Mouse (Mus musculus) adrenal gland, adult 8-10 months (tissue): ENCODE results near the gene Kif17. TPM values are rescaled to one million over a fixed set of nuclear protein-coding genes. Genes with fewer than 3 reads are reported as not detected.
A peak's percentile ranks its signal among the peaks of the same experiment; 100 is the strongest.

Source experiments
- DNase-seq: peaks from one replicate; pipeline ENCODE4 v3.0.0; 2022
- microRNA-seq, 2 experiments: library from miRNA; unstranded; fragments of <30 nt; microRNA quantifications; one replicate each; pipeline ENCODE4 v1.2.0; 2022
- total RNA-seq, 4 experiments: library from RNA; stranded (reverse); gene quantifications; 2 replicates each; pipeline ENCODE4 v1.2.4; 2022

The Kif17 gene
- total RNA-seq, 4 experiments from 2014 or later: 3.1 to 6.3 (median 4.0) TPM

DNA sequence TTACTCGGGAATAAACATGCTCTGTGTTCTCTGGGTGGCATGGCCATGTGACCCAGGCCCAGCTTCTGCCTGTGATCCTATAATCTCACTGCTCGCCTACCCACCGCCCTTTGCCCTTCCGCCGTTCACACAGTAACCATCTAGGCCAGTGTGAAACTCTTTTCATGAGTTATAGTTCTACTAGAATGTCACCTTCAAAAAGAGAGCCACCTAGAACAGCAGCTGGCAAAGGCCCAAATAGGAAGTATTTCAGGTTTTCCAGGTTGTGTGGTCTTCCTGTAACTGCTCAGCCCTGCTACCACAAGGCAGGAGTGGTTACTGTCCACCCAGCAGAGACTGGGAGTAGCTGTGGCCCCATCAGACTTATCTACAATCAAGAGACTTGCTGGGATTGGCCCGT, 92.5 kb downstream of the Kif17 start:
- no peak for DNase-seq

DNA sequence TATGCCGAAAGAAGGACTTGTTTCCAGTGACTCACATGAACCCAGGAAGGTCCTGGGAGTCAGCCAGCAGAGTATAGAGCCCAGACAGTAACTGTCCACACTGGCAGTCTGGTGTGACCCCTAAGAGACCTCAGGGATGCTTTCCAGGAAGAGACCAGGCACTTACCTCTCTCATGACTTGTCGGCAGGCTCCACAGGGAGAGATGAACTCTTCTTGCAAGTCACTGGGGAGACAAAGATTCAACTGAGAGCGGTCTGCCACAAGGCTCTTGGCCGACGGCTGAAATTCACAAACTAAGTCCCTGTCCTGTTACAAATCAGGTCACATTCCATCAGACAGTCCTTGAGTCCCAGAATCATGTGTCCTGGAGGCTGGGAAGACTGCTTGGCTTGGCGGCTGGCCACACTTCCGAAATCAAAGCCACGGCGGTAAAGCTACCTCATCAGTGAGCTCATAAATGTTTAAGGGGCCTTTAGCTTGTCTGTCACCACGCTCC, 93.2 kb downstream of the Kif17 start:
- peak; percentile 75 for DNase-seq

GRCm38 (mm10) chr4:138344891-138345545, 94.8 kb downstream of the Kif17 start:
- DNase-seq: peak; percentile 63

GRCm38 (mm10) chr4:138347280-138347679, 97.0 kb downstream of the Kif17 start:
- DNase-seq: no peak

GRCm38 (mm10) chr4:138348716-138349115, 98.5 kb downstream of the Kif17 start:
- no peak for DNase-seq

Small RNA genes within 50 kb of the gene (microRNA-seq; reads per million reads assigned to microRNA genes)
- gene Gm27646 (0 reads per million in 2 experiments), gene Mir7019 (2.8 to 3.2 reads per million in 2 experiments)

Other genes with a start within 250 kb of the Kif17 start
- gene Hp1bp3, start 34.1 kb upstream of the Kif17 start, total RNA-seq: 100 to 1,000 TPM; 228 to 267 (median 252) TPM
- gene Sh2d5, start within 50 bp of the Kif17 start, total RNA-seq: 1 to 10 TPM; 2.5 to 4.7 (median 3.4) TPM
- gene Ddost, start 54.3 kb downstream of the Kif17 start, total RNA-seq: 100 to 1,000 TPM; 138 to 154 (median 143) TPM
- gene Pink1, start 75.9 kb downstream of the Kif17 start, total RNA-seq: 100 to 1,000 TPM; 172 to 218 (median 206) TPM
- 10 to 100 TPM in 2 of 4 experiments, 1 to 10 TPM in 2; 7.2 to 20.4 (median 14.7) TPM for gene Cda, start 117.6 kb downstream of the Kif17 start, total RNA-seq
- gene Fam43b, start 146.1 kb downstream of the Kif17 start, total RNA-seq: 1 to 10 TPM; 2.9 to 6.1 (median 3.9) TPM
- 10 to 100 TPM; 54.2 to 59.0 (median 56.8) TPM for gene Mul1, start 184.2 kb downstream of the Kif17 start, total RNA-seq
- 10 to 100 TPM; 29.2 to 33.7 (median 31.2) TPM for gene Camk2n1, start 203.9 kb downstream of the Kif17 start, total RNA-seq